Mouse (Mus musculus): ENCODE results near the gene Gdpd5. TPM values are rescaled to one million over a fixed set of nuclear protein-coding genes. Genes with fewer than 3 reads are reported as not detected.

Gdpd5 gene
- 53.2 and 55.3 TPM in 2 replicates for polyA plus RNA-seq (2015; fragmentation: Nextera tagmentation; extraction: Ambion mirVana)

DNA sequence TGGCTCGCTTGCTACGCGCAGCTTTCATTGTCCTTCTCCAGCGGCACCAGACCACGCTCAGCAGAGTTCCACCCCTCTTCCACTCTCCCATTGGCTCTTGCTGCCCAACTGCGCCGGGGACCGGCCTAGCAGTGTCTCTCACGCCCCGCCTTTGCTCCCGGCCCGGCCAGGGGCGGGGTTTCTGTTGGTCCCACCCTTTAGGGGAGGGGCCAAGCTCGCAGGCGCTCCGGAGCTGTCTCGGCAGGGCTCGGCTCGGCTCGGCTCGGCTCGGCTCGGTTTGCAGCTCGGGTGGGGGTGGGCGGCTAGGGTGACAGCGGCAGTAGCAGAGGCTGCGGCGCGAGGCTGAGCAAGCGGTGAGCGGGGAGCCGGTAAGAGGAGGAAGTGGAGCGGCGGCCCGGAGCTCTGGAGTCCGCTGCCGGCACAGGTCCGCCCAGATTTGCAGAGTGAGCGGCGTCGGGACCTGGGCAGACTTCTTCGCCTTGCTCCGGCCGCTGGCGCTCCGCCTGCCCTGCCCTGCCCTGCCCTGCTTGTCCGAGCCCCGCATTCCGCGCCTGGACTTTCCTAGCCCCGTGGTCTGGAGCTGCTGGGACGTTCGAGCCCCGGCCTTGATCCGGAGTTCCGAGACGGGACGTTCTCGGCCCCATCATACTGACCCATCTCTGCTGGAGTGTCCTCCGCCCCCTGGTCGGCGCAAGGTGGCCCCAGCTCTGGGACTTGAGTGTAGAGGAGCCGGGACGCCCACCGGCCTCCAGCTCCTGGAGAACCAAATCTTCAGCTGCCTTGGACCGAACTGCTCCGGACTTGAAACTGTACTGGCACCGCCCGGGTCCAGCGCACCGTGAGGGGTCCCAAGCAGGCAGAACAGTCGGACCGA, at the start of gene Gdpd5:
Gene Gdpd5 (plus strand): TSS at position 201 of the 874 bp plus-strand sequence.
- WGBS: under 1% methylated on average over 63 of the region's 73 CpGs
- Histone ChIP-seq H3K4me3 (peak within 1 kb of the TSS; percentile 85), H3K9ac (peak within 1 kb of the TSS; percentile 92), H3K27me3 (no peaks in the 10 kb centered on the region), H3K9me3 (no peaks in the 10 kb centered on the region), H3K36me3 (no peaks in the 10 kb centered on the region), H3K27ac (peak within 1 kb of the TSS; percentile 99), H3K4me1 (replicated peaks) (peaks cover 71% of the 10 kb centered on the region), H3K4me2 (peak within 1 kb of the TSS; percentile 94)
- peak; percentile 94 for ATAC-seq (ENCODE audit: low FRiP score)

- 0 out of 2 replicates have a peak, but pooled peaks have one; percentile 29 for ATAC-seq (ENCODE audit: low FRiP score)
- no peak overlapping the region for H3K4me2 ChIP-seq
- H3K4me3 ChIP-seq: no peak overlapping the region
- H3K27ac ChIP-seq: peak overlapping the region; percentile 44; the same call in 1 of the 2 replicates
- WGBS: 46% methylated on average over 12 of the region's 12 CpGs
- H3K27me3 ChIP-seq: no peaks in the 10 kb centered on the region
- H3K36me3 ChIP-seq: peaks cover 45% of the 10 kb centered on the region
- H3K9ac ChIP-seq: peak overlapping the region; percentile 9; the same call in 1 of the 2 replicates
- peaks cover 25% of the 10 kb centered on the region for H3K4me1 ChIP-seq (replicated peaks)
- no peaks in the 10 kb centered on the region for H3K9me3 ChIP-seq
Measured at GRCm38 (mm10) chr7:99332774-99333480, 48.3 kb upstream of the Gdpd5 start.

GRCm38 (mm10) chr7:99340736-99341135, 40.5 kb upstream of the Gdpd5 start:
- Histone ChIP-seq H3K4me2 (no peak overlapping the region), H3K4me3 (no peak overlapping the region), H3K4me1 (replicated peaks) (peaks cover 3% of the 10 kb centered on the region; the same call in 1 of the 2 replicates), H3K36me3 (peaks cover 39% of the 10 kb centered on the region), H3K27ac (no peak overlapping the region), H3K9me3 (no peaks in the 10 kb centered on the region), H3K27me3 (no peaks in the 10 kb centered on the region), H3K9ac (no peak overlapping the region)
- 86% methylated on average over 8 of the region's 8 CpGs for WGBS
- ATAC-seq (ENCODE audit: low FRiP score): no peak

DNA sequence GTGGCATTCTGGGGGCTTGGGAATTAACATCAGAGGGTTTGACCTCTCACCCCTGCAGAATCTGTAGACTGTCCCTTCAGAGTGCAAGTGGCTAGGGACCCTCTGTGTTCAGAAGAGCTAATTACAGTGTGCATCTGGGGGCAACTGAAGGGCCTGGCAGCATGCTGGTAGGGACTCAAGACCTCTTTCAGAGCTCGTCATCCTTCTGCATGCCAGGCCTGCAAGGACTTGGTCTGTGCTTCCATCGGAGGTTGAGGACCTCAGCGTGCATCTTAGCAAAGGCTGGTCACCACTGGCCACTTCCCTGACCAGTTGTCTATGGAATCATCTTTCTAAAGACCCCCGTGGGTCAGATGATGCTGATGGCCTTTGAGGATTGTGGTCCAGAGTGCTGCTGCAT, 37.6 kb upstream of the Gdpd5 start:
- no peaks in the 10 kb centered on the region for H3K9me3 ChIP-seq
- 85% methylated on average over 4 of the region's 4 CpGs for WGBS
- no peak overlapping the region for H3K27ac ChIP-seq
- peaks cover 41% of the 10 kb centered on the region for H3K36me3 ChIP-seq
- H3K4me2 ChIP-seq: no peak overlapping the region
- no peak for ATAC-seq (ENCODE audit: low FRiP score)
- H3K27me3 ChIP-seq: no peaks in the 10 kb centered on the region
- no peak overlapping the region for H3K9ac ChIP-seq
- peaks cover 3% of the 10 kb centered on the region; the same call in 1 of the 2 replicates for H3K4me1 ChIP-seq (replicated peaks)
- H3K4me3 ChIP-seq: no peak overlapping the region

DNA sequence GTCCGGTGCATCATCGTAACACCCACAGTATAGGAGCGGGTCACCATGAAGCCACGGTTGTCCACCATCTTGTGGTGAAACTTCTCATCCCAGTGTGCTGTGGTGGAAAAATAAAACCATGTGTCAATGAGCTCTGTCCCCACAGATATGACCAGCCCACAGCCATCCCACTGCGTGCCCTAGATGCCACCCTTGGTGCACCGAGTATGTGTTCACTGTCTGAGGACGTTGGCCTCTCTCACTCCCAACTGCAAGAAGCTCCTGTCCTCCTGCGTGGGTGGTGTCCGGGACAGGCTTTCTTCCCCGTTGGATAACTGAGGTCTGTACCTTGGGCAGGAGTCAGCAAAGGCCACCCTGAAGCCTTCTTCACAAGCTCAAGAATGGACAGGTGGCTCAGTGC, 33.9 kb upstream of the Gdpd5 start:
- H3K27me3 ChIP-seq: no peaks in the 10 kb centered on the region
- no peak overlapping the region for H3K4me2 ChIP-seq
- no peak overlapping the region for H3K27ac ChIP-seq
- ATAC-seq (ENCODE audit: low FRiP score): no peak
- H3K36me3 ChIP-seq: peaks cover 45% of the 10 kb centered on the region
- no peak overlapping the region for H3K9ac ChIP-seq
- WGBS: 93% methylated on average over 10 of the region's 10 CpGs
- H3K9me3 ChIP-seq: no peaks in the 10 kb centered on the region
- peaks cover 27% of the 10 kb centered on the region for H3K4me1 ChIP-seq (replicated peaks)
- no peak overlapping the region for H3K4me3 ChIP-seq

DNA sequence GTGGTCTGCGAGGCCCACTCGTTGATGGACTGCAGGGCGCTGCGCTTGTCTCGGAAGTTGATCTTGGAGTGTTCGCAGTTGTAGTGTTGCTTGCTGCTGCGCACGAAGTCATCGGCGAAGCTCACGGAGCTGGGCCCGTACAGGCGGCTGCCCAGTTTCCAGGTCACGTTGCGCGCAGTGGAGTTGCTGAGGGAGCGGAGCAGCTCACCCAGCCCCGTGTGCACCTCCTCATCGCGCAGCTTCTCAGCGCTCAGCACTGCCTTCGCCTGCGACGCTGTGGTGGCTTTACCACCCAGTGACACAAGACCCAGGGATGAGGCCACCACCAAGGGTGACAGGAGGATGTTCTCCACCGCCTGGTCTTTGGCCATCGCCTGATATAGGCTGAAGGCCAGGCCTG, 32.3 kb upstream of the Gdpd5 start:
- no peaks in the 10 kb centered on the region for H3K27me3 ChIP-seq
- no peak for ATAC-seq (ENCODE audit: low FRiP score)
- peaks cover 41% of the 10 kb centered on the region for H3K4me1 ChIP-seq (replicated peaks)
- peaks cover 45% of the 10 kb centered on the region for H3K36me3 ChIP-seq
- no peak overlapping the region for H3K27ac ChIP-seq
- H3K9ac ChIP-seq: no peak overlapping the region
- 95% methylated on average over 26 of the region's 26 CpGs for WGBS
- no peak overlapping the region for H3K4me2 ChIP-seq
- H3K9me3 ChIP-seq: no peaks in the 10 kb centered on the region
- H3K4me3 ChIP-seq: no peak overlapping the region

- H3K4me1 ChIP-seq (replicated peaks): peaks cover 44% of the 10 kb centered on the region
- ATAC-seq (ENCODE audit: low FRiP score): no peak
- H3K9me3 ChIP-seq: no peaks in the 10 kb centered on the region
- H3K4me2 ChIP-seq: peak overlapping the region; percentile 65
- H3K27me3 ChIP-seq: no peaks in the 10 kb centered on the region
- WGBS: 69% methylated on average over 9 of the region's 9 CpGs
- peaks cover 36% of the 10 kb centered on the region for H3K36me3 ChIP-seq
- H3K27ac ChIP-seq: 0 out of 2 replicates have a peak overlapping the region, but pooled peaks have one; percentile 90
- H3K4me3 ChIP-seq: peak overlapping the region; percentile 49
- H3K9ac ChIP-seq: 0 out of 2 replicates have a peak overlapping the region, but pooled peaks have one; percentile 79
Measured at GRCm38 (mm10) chr7:99349782-99350720, 31.2 kb upstream of the Gdpd5 start.

DNA sequence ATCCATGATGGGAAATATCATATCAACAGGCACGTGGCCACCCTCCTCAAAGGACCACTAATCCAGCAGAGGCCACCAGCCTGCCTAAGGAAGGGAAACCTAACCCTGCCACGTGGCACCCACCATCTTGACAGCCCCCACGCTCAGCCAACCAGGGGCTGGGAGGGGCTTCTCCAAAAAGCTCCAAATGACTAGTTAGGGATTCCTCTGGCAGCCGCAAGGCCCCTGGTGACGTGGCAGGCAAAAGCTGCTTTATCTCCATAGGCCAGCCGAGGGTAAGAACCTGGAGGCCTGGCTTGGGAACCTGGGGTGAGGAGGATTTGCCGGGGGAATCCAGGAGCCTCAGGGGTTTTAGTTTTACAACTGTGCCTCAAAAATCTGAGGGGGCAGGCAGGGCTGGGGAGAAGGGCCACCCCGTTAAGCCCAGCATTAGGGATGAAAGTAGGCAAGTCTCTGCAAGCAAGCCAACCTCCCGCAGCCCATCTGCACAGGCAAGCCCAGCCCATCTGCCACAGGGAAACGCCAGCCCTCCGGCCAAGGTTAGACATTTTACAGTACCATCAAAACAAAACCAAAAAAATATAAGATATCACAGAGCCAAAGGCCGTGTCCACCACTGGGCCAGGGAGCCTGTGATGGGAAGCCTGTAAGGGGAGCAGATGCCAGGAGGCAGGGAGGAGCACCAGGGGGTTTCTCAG, 30.0 kb upstream of the Gdpd5 start:
- peak overlapping the region; percentile 79 for H3K9ac ChIP-seq
- peak overlapping the region; percentile 90 for H3K27ac ChIP-seq
- ATAC-seq (ENCODE audit: low FRiP score): no peak
- H3K4me1 ChIP-seq (replicated peaks): peaks cover 56% of the 10 kb centered on the region
- no peaks in the 10 kb centered on the region for H3K27me3 ChIP-seq
- 5% methylated on average over 12 of the region's 12 CpGs for WGBS
- H3K4me2 ChIP-seq: peak overlapping the region; percentile 65
- peaks cover 25% of the 10 kb centered on the region for H3K36me3 ChIP-seq
- peak overlapping the region; percentile 49 for H3K4me3 ChIP-seq
- no peaks in the 10 kb centered on the region for H3K9me3 ChIP-seq

DNA sequence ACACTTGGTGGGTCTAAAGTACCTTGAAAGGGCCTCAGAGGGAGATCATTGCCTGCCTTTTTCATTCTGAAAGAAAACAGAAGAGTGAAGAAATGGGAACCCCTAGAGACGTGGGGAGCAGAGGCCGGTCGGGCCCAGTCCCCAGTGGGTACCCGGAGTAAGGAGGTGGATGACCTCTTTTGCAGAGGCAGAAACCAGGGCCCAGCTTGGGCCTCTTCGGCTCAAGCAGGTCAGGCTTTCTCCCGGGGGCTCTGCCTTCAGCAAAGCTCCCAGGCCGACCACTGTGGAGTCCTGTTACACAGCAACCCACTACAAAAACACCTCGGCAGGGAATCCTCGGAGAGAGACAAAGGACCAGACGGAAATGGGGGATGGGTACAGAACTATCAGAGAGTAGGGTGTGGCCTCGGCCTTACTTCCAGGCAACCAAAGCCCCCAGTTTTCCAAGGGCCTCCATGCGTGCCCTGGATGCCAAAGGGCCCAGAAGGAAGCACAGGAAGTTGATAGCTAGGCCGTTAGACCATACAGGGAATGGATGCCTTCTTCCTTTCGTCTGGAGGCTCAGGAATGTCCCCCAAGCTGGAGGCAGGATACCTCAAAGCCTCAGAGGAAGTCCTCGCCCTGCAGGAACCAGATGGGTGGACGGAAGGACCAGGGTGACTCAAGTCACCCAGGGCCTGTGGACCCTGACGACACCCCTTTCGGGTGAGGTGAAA, 29.3 kb upstream of the Gdpd5 start:
- Histone ChIP-seq H3K4me2 (peak overlapping the region; percentile 65), H3K9ac (peak overlapping the region; percentile 79), H3K4me3 (peak overlapping the region; percentile 49), H3K4me1 (replicated peaks) (peaks cover 63% of the 10 kb centered on the region), H3K27me3 (no peaks in the 10 kb centered on the region), H3K36me3 (peaks cover 18% of the 10 kb centered on the region), H3K9me3 (no peaks in the 10 kb centered on the region), H3K27ac (peak overlapping the region; percentile 90)
- 3% methylated on average over 18 of the region's 18 CpGs for WGBS
- ATAC-seq (ENCODE audit: low FRiP score): no peak; the same call in 1 of the 2 replicates

DNA sequence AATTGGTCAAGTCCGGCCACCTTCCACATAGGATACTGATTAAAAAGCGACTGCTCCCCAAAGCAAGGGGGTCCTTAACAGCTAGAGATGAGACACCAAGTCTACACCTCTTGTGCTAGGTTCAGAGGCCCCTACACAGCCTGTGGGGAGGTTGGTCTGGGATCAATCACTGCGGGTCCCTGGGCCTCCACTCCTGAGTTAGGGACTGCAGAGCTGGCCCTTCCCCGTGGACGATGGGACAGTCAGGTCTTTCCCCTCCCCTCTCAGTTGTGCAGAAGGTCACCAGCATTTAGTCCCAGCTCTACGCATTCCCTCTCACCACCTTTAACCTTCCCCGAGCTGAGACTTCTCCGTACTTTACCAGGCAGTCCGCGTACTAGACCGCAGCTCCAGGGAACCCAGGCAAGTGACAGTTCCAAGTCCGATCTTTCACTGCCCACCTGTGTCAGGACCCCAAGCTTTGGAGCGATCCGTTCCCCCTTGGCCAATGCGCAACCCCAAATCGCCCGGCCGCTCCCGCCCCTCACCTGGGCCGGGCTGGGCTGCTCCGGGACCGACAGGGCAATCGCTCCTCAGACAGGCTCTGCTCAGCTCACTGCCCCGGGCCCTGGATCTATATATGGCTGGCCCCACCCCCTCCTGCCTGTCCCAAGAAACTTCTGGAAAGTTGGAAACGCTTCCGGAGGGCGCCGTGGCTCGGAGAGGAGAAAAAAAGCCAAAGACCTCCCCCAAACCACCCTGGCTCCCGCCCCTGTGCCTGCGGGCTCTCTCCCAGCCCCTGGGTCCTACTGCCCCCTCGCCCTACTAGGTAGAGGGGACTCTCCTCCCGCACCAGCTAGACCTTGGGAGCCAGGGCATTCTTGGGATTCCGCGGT, 28.5 kb upstream of the Gdpd5 start, which contains the start of gene Serpinh1:
Gene Serpinh1 (minus strand): TSS at position 714 of the 875 bp plus-strand sequence.
- H3K4me1 ChIP-seq (replicated peaks): peaks cover 70% of the 10 kb centered on the region
- peak; percentile 49 for ATAC-seq (ENCODE audit: low FRiP score)
- H3K9ac ChIP-seq: peak within 1 kb of the TSS; percentile 79
- H3K9me3 ChIP-seq: no peaks in the 10 kb centered on the region
- peaks cover 11% of the 10 kb centered on the region for H3K36me3 ChIP-seq
- peak within 1 kb of the TSS; percentile 49 for H3K4me3 ChIP-seq
- peak within 1 kb of the TSS; percentile 65 for H3K4me2 ChIP-seq
- peak within 1 kb of the TSS; percentile 90 for H3K27ac ChIP-seq
- no peaks in the 10 kb centered on the region for H3K27me3 ChIP-seq
- WGBS: under 1% methylated on average over 34 of the region's 35 CpGs

Measured in hindbrain, embryonic 13.5 days (tissue).